Mouse (Mus musculus): ENCODE measurements around the gene Chrnb4.

DNA sequence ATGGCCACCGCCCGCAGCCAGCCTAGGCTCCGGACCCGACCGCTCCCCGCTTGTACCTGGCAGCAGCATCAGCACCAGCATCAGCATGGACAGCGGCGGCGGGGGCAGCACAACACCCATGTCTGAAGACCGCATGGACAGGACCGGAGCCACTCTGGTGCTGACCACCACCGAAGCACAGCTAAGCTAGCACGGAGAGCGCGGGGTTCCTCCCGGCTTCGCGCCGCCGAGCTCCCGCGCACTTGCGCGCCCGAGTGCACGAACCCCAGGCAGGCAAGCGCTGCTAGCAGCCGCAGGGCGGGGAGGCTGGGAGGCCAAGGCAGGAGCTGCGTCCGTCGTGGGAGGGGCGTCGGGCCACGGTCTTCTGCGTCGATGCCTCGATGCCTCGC, 22.3 kb downstream of the Chrnb4 start, which contains the start of gene Chrna3:
- no peak for TF ChIP-seq CTCF (IDR thresholded peaks at IDR 0.05)
- no peak for TF ChIP-seq POLR2A (IDR thresholded peaks at IDR 0.05; ENCODE audit: insufficient read depth, low read depth, low read length)
- TF ChIP-seq EP300 (IDR thresholded peaks at IDR 0.05; ENCODE audit: insufficient read depth, low read depth, low read length), result no peak

Data from heart, adult 2 months (tissue).